Comparison of ENCODE assay signal across 9 mouse cellular contexts in the genomic region with DNA sequence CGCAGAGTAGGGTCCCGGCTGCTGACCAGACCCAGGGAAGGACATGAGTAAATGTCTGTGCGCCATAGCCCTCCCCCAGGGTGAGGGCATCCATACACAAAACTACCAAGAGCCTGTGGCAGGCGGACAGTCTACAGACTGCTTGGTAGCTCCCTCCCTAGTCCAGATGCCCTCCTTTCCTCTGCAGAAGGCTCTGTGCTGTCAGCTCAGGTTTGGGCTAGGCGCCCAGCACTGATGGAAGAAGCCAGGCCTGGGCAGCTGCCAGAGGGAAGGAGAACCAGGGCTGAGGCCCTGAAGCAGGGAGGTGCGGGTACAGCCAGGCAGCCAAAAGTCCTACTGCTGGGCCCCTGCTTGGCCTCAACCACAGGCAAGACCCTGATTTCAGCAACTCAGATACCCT. TPM values are rescaled to one million over a fixed set of nuclear protein-coding genes. Genes with fewer than 3 reads are reported as not detected.
A peak's percentile ranks its signal among the peaks of the same experiment; 100 is the strongest.
DNase-seq lines count a peak whose midpoint lies in the region; ATAC-seq and TF ChIP-seq lines count a peak whose summit lies in the region.
"Had no signal": no experiment of that assay in that cellular context is flagged by ENCODE, and none has a peak within 500 bp of the region (broad histone marks: within the 10 kb centered on the region; RNA-seq: fewer than 3 reads in every experiment).

No protein-coding gene starts in this region.

- H3K4me2 ChIP-seq in heart, embryonic 12.5 days, result no peak overlapping the region
- H3K4me2 ChIP-seq: limb, embryonic 12.5 days had no signal

- ATAC-seq in heart, embryonic 12.5 days (ENCODE audit: insufficient number of reproducible peaks, low FRiP score), result no peak
- ATAC-seq in erythroblast, adult 5-6 weeks (replicated peaks; ENCODE audit: low FRiP score, poor library complexity, severe bottlenecking), result no peak

- H3K9me3 ChIP-seq in heart, embryonic 12.5 days (replicated peaks), result no peaks in the 10 kb centered on the region
- H3K9me3 ChIP-seq: limb, embryonic 12.5 days had no signal

- DNase-seq in heart, adult 18-20 months, result peak; percentile 81 to 83
- DNase-seq in 3134 (ENCODE audit: extremely low read depth, insufficient read length, low spot score), result peak; percentile 57
- DNase-seq in cerebellum, adult 2 months, result peak; percentile 98
- DNase-seq in gastrocnemius, postnatal 25 days, result peak; percentile 82
- DNase-seq in left cerebral cortex, postnatal 4 days, result peak; percentile 95
- DNase-seq in B cell, adult 2 months, result no peak

- H3K27ac ChIP-seq in heart, embryonic 12.5 days (ENCODE audit: poor library complexity, severe bottlenecking), result no peak overlapping the region
- peak overlapping the region; percentile 93 for H3K27ac ChIP-seq in cerebellum, adult 2 months (ENCODE audit: insufficient read depth, low read length)
- H3K27ac ChIP-seq: limb, embryonic 12.5 days had no signal

- WGBS in heart, embryonic 12.5 days, result 82% methylated on average over 6 of the region's 6 CpGs
- whole genome bisulfite sequencing in cerebellum, adult 2 months, result 7% methylated on average over 6 of the region's 6 CpGs

- no peak for TF ChIP-seq CTCF in cerebellum, adult 2 months (IDR thresholded peaks at IDR 0.05; ENCODE audit: borderline replicate concordance, insufficient read depth, low read depth, low read length)

- TF ChIP-seq POLR2A in cerebellum, adult 2 months (IDR thresholded peaks at IDR 0.05; ENCODE audit: borderline replicate concordance, insufficient read depth, low read length), result no peak

- H3K4me3 ChIP-seq in heart, embryonic 12.5 days, result no peak overlapping the region
- H3K4me3 ChIP-seq in cerebellum, adult 2 months (replicated peaks; ENCODE audit: insufficient read depth, low read depth, low read length), result no peak overlapping the region
- H3K4me3 ChIP-seq: limb, embryonic 12.5 days had no signal

- intact Hi-C loops in left cerebral cortex, postnatal 4 days (cut with DNase I), result no loop called here

- no peaks in the 10 kb centered on the region for H3K36me3 ChIP-seq in heart, embryonic 12.5 days
- H3K36me3 ChIP-seq: limb, embryonic 12.5 days had no signal

- peaks cover 3% of the 10 kb centered on the region; the same call in 1 of the 2 replicates for H3K27me3 ChIP-seq in heart, embryonic 12.5 days (replicated peaks)
- H3K27me3 ChIP-seq in cerebellum, adult 2 months (ENCODE audit: control insufficient read depth, insufficient read depth, low read length), result no peaks in the 10 kb centered on the region
- H3K27me3 ChIP-seq: limb, embryonic 12.5 days had no signal

- H3K9ac ChIP-seq in heart, embryonic 12.5 days, result no peak overlapping the region
- H3K9ac ChIP-seq: limb, embryonic 12.5 days had no signal

- H3K4me1 ChIP-seq in heart, embryonic 12.5 days (replicated peaks), result peaks cover 8% of the 10 kb centered on the region
- peaks cover 75% of the 10 kb centered on the region for H3K4me1 ChIP-seq in cerebellum, adult 2 months (ENCODE audit: control insufficient read depth, insufficient read depth, low read length)
- H3K4me1 ChIP-seq: limb, embryonic 12.5 days had no signal

RNA-seq across cellular contexts. Expression of a gene that starts 35.5 kb away (rescaled TPM):
- 1 to 10 TPM; 7.2 to 8.1 TPM for total RNA-seq in heart, adult 18-20 months (2021)
- polyA plus RNA-seq in heart, embryonic 12.5 days (2016; fragmentation: Nextera tagmentation; extraction: Ambion mirVana), result 2.2 and 2.5 TPM in 2 replicates
- 479 and 518 TPM in 2 replicates for polyA plus RNA-seq in cerebellum, adult 2 months (2012; rRNA removed)
- 100 to 1,000 TPM; 115 to 121 TPM for total RNA-seq in gastrocnemius, postnatal 25 days (2021)
- 100 to 1,000 TPM; 593 to 607 TPM for total RNA-seq in left cerebral cortex, postnatal 4 days (2021)
- total RNA-seq in erythroblast, adult 5-6 weeks (2015; ENCODE audit: low replicate concordance), result not detected in 2 replicates
- total RNA-seq in erythroblast, adult 5-6 weeks (2017; ENCODE audit: low replicate concordance), result 0.14 TPM in 1 of 2 replicates, not detected in the other

Comparison
In these comparisons a context has a peak if more than half of its experiments do, and no peak if none do; other contexts are left out.
1. DNase-seq: peak in heart, adult 18-20 months (2 of 2), 3134 (single experiment), cerebellum, adult 2 months (2 of 2), gastrocnemius, postnatal 25 days (single experiment) and left cerebral cortex, postnatal 4 days (single experiment); none in B cell, adult 2 months (0 of 2).
2. RNA of a gene that starts 35.5 kb away (total RNA-seq): 593 to 607 TPM in left cerebral cortex, postnatal 4 days and 115 to 121 TPM in gastrocnemius, postnatal 25 days; 7.2 to 8.1 TPM in heart, adult 18-20 months and 0.14 TPM in erythroblast, adult 5-6 weeks; every median in the first group is over 10 times any median in the second.